Mouse (Mus musculus) ovary, postnatal 10 days (tissue): ENCODE measurements around the gene Tnni2.

Experiments used
- DNase-seq: peaks from one replicate; pipeline ENCODE4 v3.0.0; 2022; ENCODE audit warnings: low spot score

Tnni2 gene

DNA sequence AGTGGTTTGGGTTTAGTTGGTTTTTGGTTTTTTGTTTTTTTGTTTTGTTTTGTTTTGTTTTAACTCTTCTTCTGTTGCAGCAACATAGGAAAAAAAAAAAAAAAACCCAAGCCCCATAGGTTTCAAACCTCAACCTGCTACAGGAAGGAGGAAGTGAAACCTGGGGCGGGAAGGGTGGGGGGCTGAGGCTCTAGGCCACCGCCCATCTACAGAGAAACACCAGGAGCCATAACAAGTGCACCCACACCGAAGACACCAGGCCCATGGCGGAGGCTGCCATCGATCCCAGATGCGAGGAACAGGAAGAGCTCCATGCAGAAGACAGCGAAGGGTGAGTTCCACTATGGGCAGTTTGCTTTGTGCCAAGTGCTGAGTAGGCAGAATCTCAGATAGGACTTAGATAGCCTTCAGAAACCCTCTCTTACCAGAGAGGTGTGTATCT is 19.0 kb downstream of the Tnni2 start, which contains the start of gene Lsp1:
Gene Lsp1, plus strand, starts transcription at position 174 of the 442 bp plus-strand sequence.
- no peak for DNase-seq

DNA sequence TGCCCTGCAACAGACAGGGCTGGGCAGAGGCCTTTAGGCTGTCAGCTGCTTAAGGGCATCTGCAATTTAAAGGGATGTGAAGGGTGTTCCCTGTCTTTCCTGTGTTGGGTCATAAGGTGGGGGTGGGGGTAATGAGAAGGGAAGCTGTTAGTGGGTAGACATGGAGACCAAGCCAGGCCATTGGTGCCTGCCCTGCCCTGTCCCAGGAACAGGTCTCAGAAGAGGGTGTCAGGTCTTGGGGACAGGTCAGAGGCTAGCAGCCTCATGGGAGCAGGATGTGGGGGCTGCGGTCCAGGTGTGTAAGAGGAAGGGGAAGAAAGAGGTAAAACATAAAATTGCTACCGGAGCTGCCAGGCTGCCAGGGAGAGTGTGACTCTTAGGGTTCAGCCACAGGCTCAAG is 19.8 kb downstream of the Tnni2 start:
- no peak for DNase-seq

DNA sequence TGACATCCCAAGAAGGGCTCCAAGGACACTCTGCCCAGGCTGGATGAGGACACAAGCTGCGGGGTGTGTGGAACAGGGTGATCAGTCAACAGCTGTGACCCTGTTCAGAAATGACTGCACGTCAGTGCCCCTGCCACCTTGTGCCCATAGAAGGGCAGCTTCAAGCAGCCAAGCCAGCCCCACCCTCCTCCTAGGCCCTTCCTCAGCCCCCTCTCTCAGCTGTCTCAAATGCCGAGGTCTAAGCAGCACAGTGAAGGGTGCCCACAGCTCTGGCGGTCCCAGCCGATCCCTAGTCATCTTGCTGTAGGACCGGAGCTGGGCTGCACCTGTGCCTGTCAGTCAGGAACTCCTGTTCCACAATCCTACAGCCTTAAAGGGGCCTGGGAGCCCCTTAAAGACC is 20.6 kb downstream of the Tnni2 start:
- no peak for DNase-seq

DNA sequence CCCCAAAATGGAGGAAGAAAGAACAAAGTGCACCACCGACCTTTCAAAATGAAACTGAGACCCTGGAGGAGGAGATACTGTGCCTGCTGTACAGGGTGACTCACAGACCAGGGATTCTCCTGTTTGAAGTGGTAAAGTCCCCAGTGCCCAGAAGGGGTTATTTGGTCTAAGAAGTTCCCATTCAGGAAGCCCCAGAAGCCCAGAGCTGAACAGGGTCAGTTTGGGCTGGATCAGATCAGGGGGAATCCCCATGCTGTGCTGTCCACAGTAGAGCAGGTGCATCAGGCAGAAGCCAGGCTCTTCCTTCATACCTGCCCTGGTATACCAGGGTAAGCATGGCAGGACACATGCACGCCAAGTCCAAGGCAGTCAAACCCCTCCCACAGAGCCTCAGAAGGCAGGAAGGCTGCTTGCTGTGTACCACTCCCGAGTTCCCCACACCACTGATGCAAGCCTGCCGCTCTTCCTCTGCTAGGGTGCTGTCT is 21.0 kb downstream of the Tnni2 start:
- no peak for DNase-seq

DNA sequence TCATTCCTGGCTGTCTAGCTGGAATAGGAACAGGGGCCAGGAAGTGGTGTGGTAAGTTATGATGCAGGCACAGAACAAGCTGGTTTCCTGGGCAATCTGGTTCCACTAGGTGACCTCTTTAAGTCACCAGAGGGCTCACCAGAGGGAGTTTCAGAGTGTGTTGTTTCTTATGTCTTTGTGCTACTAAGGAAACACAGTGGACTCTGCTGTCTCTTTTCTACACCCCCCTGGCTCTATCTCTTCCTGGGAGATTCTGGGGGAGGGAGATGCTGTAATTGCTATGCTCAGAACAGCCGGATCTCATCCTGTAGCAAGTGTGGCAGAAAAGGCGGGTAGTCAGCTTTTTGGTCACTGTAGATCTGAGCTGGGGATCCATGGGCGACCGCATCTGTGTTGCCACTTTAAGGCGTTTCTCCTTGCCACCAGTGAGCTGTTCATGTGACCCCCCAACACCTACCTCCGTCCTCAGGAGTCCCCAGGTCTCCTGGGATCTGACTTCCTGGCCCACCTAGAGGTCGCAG is 28.6 kb downstream of the Tnni2 start:
- peak; percentile 9 for DNase-seq

DNA sequence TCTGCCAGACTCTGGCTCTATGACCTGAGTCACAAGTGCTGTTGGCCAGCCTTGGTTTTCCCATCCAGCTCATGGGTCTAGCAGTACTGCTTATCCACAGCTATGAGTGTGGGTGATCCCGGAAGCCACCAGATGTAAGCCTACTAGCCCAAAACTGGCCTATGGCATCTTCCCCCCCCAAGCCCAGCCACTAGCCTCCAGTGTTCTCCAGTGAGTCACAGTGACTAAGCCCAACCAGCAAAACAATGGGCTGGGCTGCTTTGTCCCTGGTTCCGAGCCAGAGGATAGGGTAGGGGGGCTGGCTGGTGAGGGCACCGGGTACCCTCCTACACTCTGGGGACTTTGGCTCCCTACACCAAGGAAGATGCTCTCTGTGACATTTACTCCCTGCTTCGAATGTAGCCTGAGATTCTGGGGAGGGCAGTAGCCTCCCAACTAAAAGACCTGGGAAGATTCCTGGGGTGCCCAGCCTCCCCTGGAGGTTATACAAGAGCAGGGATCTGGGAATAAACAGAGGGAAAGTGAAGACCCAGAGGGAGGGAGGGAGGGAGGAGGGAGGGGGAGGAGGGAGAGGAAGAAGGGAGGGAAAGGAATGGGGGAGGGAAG is 29.3 kb downstream of the Tnni2 start:
- peak; percentile 46 for DNase-seq

DNA sequence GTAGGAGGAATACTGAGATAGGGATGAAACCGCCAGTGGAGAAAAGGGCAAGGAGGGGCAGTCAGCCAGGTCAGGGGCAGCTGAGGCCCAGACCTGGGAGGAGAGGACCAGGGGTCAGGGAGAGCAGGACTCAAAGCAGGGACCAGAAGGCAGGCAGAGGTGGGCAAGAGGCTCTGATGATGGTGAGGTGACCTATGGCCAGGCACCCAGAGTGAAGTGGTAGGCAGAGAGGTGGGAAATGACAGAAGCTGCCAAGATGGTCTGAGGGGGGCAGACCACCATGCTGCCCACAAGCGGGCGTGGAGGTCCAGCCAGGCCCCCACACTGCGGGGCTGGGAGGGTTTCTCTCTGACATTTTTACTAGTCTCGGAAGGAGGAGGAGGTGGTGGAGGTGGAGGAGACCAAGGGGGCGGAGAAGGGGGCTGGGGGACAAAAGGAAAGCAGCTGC is 29.8 kb downstream of the Tnni2 start:
- DNase-seq: no peak

DNA sequence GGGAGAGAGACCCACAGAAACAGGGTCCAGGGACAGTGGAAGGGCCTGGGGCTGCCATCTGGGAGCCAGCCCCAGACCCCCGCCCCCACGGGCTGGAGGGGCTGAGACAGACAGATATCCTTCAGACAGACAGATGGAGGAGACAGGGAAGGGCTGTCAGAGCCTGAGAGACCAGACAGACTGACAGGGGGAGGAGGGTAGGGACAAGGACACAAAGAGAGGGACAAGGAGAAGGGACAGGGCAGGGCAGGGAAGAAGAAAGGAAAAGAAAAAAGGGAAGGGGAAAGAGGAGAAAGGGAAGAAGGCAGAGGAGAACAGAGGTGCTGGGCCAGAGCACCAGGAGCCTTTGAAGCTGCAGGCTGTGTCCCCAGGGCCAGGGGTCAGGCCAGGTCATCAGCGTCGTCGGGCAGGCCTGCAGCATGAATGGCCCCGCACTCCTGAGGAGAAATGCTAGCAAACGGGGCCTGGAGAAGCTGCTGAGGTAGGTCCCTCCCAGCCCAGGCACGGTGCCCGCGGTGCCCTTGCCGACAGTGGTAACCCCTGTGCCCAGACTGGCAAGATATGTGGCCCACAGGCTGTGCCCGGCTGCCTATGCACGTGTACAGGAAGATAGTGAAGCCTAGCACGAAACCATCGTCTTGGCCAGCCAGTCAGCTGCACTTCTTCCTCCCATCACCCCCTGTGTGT is 30.4 kb downstream of the Tnni2 start:
- no peak for DNase-seq

DNA sequence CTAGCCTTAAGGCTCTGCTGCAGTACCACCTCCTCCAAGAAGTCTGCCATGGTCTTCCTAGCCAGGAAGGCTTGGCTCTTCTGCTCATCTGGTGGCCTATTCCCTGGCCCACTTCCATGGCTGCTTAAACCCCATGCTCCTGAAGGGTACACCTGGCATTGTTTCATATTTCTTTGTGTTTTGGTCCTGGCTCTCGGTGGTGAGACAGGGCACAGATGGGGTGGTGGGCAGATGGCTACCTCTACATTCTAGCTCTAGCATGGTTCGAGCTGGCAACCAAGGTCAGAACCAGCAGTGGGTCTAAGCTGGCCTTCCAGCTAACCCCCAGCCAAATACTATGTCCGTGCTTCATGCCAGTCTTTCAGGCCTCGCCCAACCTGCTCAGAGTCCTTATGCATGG is 31.3 kb downstream of the Tnni2 start:
- peak; percentile 2 for DNase-seq

DNA sequence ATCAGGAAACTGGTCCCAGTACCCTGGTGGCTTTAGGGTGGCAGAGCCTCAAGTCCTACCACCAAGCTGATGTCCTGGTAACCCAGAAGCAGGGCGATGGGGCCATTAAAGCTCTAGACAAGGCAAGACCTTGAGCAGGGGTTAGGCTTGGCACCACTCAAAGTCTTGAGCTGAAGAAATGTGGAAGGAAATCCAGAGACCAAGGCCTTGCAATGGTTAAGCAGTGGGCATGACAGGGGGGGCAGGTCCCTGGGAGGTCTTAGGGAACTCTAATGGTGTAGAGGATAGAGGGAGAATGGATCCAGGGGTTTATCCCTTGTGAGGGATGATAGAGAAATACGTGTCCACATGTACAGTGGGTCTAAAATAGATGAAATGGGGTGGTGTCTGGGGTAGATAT is 31.9 kb downstream of the Tnni2 start:
- peak; percentile 1 for DNase-seq

DNA sequence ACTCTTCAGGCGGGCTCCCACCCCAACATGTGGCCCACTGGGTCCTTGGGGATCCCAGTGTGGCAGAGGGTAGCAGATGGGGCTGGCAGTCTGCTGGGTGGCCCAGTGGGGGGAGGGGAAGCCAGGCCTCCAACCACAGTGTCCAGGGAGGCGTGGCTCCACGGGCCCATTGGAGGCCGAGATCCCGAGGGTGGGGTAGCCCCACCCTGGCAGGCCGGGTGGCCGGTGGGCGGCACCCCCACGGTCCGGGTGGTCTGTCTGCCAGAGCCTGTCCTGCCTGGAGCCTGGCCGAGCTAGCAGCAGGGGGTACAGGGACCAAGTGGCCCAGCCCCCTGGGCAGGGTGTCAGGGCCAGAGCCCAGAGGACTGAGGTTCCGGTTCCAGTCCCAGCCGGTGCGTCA is 33.2 kb downstream of the Tnni2 start:
- DNase-seq: peak; percentile 44

DNA sequence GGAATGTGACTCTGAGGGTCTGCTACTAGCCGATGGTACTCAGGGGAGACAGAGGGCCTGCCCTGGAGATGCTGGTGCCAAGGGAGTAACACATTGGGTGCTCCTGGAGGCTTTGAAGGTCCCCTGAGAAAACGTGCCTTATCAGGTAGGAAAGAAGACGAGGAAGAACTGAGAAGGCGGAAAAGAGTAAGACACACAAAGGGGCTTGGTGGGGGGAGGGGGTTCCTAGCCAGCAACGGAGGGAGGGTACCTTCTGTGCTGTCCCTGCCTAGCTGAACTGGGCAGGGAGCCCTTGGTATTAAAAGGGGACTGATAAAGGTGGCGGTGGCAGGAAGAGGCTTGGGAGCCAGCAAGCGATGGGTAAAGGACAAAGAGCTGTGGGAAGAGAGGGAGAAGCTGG is 34.0 kb downstream of the Tnni2 start:
- no peak for DNase-seq

DNA sequence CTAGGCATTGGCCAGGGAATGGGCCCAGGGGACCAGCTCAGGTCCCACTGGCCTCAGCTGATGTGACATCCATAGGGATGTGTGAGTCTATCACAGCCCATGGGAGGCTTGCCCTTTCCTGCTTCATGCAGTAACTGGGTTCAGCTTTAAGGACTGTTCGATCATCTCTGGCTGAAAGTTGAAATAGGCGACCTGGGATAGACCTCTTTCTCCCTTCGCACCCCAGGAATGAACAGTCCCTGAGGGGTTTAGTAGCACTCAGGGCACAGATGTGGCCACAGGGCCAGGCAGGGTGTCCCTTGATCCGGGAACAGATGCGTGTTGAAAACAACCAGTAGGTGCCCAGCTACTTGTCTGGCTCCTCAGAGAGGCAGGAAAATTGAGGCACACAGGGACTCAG is 34.7 kb downstream of the Tnni2 start:
- DNase-seq: no peak

DNA sequence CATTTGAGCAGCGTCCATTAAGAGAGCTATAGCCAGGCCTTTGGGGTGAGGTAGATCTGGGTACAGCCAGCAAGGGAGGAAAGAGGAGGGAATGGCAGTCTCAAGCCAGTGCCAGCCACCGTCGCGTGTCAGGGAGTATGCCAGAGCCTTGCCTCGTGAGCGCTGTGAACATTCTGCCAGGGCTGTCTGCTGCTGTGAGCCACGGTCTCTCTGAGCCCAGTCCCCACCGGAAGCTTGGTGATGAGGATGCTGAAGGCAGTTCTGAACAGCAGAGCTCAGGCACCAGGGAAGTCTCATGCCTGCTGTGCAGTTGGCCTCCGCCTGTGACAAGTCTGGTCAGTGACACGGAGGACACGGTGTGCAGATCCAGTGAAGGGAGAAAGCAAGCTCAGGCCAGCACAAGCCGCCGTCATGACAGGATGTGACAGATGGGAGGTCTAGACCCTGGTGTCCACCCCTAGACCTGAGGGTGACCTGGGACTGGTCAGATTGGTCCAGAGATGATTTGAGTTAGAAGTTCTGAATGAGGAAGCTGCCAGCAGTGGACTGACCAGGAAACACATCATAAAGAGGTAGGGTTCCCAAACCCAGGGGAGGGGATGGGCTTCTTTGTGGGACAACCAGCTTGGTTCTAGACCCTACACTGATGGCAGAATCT is 35.3 kb downstream of the Tnni2 start:
- DNase-seq: no peak

DNA sequence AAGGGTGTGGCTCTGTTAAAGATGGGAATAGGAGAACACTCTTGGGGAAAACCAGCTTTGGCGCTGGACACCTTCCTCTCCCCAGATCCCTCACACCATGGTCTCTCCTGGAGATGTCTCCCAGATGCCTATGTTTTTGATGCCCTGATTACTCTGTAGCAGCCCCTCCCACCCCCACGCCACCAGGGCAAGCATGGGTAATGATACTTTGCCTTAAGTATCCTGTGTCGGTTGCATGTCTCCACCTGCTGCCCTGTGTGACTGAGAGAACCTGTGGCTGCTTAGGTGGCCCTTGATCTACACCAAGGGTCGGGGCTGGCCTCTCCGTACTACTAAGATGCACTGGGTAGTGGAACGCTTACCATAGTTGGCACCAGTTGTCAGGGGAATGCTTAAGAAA is 36.4 kb downstream of the Tnni2 start:
- no peak for DNase-seq

DNA sequence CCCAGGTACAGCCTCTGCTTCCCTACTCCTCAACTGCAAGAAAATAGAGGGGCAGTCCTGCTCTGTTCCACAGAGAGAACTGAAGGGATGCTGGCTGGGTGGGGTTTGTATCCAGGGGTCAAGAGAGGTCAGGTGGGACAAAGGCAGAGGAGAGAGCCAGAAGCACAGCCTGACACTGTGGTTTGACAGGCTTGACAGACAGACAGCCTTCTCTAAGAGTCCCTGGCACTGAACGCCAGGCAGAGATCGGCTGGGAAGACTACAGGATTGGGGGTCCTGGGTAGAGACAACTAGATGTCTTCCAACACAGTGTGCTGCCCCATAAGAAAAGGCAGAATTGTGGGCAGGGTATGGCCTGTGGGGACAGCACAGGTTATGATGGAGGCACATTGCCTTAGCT is 37.0 kb downstream of the Tnni2 start:
- no peak for DNase-seq

DNA sequence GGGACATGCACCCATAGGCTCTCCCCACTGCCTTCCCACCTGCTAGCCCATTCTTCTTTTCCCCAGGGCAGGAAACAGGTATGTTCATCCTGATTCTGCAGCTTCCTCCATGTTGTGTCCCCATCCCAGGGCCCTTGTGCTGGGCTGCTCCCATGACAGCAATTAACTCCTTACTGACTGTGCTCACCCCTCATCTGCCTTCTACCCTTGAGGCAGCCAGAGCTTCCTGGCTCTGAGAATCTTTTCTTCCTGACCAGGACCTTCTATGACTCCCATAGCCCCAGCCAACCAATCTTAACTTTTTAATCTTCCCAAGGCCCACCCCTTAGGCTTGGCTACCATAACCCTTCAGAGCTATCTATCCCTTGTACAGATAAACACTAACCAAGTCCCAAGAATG is 37.7 kb downstream of the Tnni2 start:
- DNase-seq: no peak

DNA sequence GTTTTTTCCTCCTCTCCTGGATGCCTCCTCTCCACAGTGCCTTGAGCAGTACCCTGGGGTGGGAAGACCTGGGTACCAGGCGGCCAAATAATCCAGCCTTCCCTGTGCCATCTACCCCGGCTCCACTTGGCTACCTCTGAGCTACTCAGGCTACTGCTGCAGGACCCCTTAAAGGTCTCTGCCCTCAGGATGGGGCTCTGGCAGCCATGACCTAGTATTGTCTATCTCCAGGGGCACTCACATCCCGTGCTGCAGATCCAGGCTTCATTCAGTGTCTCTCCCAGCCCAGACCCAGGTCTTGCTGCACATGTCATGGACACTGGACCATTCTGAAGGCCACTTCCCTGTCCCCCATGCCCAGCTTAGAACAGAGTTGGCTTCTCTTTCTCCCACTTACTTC is 38.3 kb downstream of the Tnni2 start:
- DNase-seq: no peak

DNA sequence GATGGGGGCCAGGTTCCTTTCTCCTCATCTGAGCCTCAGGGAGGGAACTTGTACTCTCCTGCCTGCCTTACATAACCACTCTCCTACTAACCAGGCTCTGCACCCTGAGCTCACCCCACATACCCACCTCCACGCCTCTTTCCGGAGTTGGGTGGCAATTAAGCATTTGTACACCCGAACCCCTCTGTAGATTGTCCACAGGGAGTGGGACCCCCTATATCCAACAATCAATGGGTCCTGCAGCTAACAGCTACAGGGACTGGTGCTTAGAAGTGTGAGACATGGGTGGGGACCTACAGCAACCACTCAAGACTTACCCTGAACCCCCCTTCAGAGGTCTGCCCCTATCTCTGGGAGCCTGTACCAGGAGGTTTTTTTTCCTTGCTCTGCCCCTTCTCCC is 39.1 kb downstream of the Tnni2 start:
- DNase-seq: no peak

DNA sequence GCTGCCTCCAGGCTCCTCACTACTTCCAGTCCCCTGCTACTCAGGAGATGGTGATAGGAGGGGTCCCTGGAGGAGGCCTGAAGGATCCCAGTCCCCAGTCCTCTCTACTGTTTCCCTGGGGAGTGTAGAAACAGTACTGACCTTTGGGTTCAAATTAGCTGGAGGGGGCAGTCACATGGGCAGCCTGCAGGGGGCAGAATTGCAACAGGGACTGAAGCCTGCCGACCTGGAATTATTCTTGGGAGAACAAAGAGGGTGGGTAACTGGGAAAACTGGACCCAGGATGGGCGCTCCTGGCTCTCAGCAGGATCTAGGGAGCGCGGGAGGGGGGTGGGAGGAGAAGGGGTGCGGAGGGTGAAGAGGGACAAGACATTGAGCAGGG is 39.6 kb downstream of the Tnni2 start:
- no peak for DNase-seq

DNA sequence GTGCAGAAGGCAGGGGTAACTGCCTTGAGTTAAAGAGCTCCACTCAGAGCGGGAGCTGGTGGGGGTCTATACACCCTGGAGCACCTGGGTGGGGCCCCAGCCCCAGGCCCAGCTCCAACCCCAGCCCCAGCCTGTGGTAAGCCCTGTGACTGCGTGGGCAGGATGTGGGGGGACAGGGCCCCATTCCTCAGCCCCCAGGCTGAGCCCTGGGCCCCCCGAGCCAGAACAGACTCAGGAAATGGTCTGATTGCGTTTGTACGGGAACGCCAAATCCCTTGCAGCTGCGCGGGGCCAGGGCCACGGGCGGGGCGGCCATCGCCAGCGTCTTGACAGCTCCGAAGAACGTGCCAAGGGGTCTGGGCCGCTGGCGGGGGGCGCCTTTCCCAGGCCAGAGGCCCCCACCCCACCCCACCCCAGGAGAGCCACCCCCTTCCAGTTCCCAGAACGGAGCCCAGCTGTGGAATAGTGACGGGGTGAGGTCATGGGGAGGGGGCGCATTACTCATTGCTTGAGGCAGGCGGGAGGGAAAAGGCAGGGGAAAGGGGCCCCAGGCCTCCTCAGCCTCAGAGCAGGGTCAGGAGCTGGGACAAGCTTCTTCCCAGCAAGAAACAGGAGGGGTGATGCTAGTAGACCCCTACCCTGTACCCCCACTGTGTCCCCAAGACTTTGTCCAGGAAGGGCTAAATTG is 40.1 kb downstream of the Tnni2 start:
- peak; percentile 55 for DNase-seq

DNA sequence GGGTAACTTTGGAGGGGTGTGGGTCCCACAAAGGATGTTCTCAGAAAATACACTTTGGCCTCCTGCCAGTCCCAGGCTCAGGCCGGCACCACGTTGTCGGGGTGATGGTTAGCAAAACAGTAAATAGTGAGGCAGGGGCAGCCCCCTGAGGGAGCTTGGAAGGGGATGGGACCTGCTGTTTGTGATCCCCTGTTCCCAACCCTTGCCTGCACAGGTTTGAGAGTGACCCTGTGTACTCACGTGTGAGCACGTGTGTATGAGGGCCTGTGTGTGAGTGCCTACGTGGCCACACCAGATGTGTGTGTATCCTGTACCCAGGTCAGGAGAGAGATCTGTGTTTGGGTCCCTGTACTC is 40.6 kb downstream of the Tnni2 start:
- no peak for DNase-seq

DNA sequence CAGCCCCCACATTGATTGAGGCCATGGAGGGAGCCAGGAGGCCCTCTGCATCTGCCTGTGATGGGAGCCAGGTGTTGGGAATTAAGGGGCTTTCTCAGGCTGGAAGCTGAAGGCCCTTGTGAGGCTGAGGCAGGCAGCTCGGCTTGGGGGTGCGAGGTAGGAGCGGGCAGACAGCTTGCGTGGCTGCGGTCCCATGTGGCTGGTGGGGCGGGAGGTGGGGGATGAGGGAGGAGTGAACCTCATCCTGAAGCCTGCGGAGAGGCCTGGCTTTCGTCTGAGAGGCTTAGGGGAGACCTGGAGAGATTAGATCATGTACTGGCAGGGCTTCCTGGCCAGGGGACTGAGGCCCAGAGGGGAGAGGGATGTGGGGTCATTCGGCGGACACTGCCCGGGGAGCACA is 41.5 kb downstream of the Tnni2 start:
- no peak for DNase-seq
